In genomic region chr6:100155676-100156075, GRCm38 (mm10) we compare ENCODE assay signal across 8 mouse cellular contexts.
DNase-seq lines count a peak whose midpoint lies in the region; ATAC-seq and TF ChIP-seq lines count a peak whose summit lies in the region.

No protein-coding gene starts in this region.

- peaks cover 18% of the 10 kb centered on the region for H3K4me1 ChIP-seq in midbrain, embryonic 12.5 days
- H3K4me1 ChIP-seq in midbrain, embryonic 11.5 days (ENCODE audit: control insufficient read depth, insufficient read depth, low read length), result no peaks in the 10 kb centered on the region
- peaks cover 44% of the 10 kb centered on the region for H3K4me1 ChIP-seq in lung, embryonic 15.5 days
- H3K4me1 ChIP-seq in cerebellum, adult 2 months (ENCODE audit: control insufficient read depth, insufficient read depth, low read length), result no peaks in the 10 kb centered on the region; the same call in 1 of the 2 replicates

- no peak overlapping the region for H3K4me2 ChIP-seq in midbrain, embryonic 12.5 days (replicated peaks)
- no peak overlapping the region for H3K4me2 ChIP-seq in midbrain, embryonic 11.5 days
- peak overlapping the region; percentile 16 for H3K4me2 ChIP-seq in lung, embryonic 15.5 days

- 0 out of 2 replicates have a peak overlapping the region, but pooled peaks have one; percentile 8 for H3K27ac ChIP-seq in midbrain, embryonic 12.5 days (replicated peaks)
- H3K27ac ChIP-seq in midbrain, embryonic 11.5 days (ENCODE audit: low read depth, low read length), result no peak overlapping the region
- H3K27ac ChIP-seq in lung, embryonic 15.5 days, result peak overlapping the region; percentile 76
- H3K27ac ChIP-seq in cerebellum, adult 2 months (ENCODE audit: insufficient read depth, low read length), result no peak overlapping the region

- peaks cover 9% of the 10 kb centered on the region; the same call in 1 of the 2 replicates for H3K27me3 ChIP-seq in midbrain, embryonic 12.5 days
- H3K27me3 ChIP-seq in midbrain, embryonic 11.5 days (ENCODE audit: control insufficient read depth, insufficient read depth, low read length), result no peaks in the 10 kb centered on the region
- H3K27me3 ChIP-seq in lung, embryonic 15.5 days, result no peaks in the 10 kb centered on the region
- no peaks in the 10 kb centered on the region for H3K27me3 ChIP-seq in cerebellum, adult 2 months (ENCODE audit: control insufficient read depth, insufficient read depth, low read length)

- WGBS in midbrain, embryonic 12.5 days, result 73% methylated on average over 20 of the region's 20 CpGs
- WGBS in midbrain, embryonic 11.5 days, result 81% methylated on average over 20 of the region's 20 CpGs
- 37% methylated on average over 20 of the region's 20 CpGs for WGBS in lung, embryonic 15.5 days
- 75% methylated on average over 20 of the region's 20 CpGs for WGBS in cerebellum, adult 2 months

- TF ChIP-seq CTCF in cerebellum, adult 2 months (IDR thresholded peaks at IDR 0.05; ENCODE audit: borderline replicate concordance, insufficient read depth, low read depth, low read length), result no peak

- ATAC-seq in midbrain, embryonic 12.5 days (ENCODE audit: low FRiP score, low read depth), result no peak
- ATAC-seq in midbrain, embryonic 11.5 days (ENCODE audit: low FRiP score), result no peak
- peak; percentile 15 for ATAC-seq in granulocyte monocyte progenitor cell, adult 5-6 weeks (replicated peaks; ENCODE audit: poor library complexity, severe bottlenecking)
- peak; percentile 52 for ATAC-seq in lung, embryonic 15.5 days (ENCODE audit: borderline replicate concordance, extremely low read depth, low FRiP score, low TSS enrichment)

- no peaks in the 10 kb centered on the region for H3K36me3 ChIP-seq in midbrain, embryonic 12.5 days
- no peaks in the 10 kb centered on the region for H3K36me3 ChIP-seq in midbrain, embryonic 11.5 days (ENCODE audit: control insufficient read depth, insufficient read depth, low read length)
- no peaks in the 10 kb centered on the region for H3K36me3 ChIP-seq in lung, embryonic 15.5 days

- no peak for TF ChIP-seq POLR2A in cerebellum, adult 2 months (IDR thresholded peaks at IDR 0.05; ENCODE audit: borderline replicate concordance, insufficient read depth, low read length)

- no peaks in the 10 kb centered on the region for H3K9me3 ChIP-seq in midbrain, embryonic 12.5 days
- no peaks in the 10 kb centered on the region for H3K9me3 ChIP-seq in midbrain, embryonic 11.5 days (ENCODE audit: control insufficient read depth, low read length)
- no peaks in the 10 kb centered on the region for H3K9me3 ChIP-seq in lung, embryonic 15.5 days

- DNase-seq in midbrain, embryonic 11.5 days (ENCODE audit: low spot score, missing footprints), result no peak
- DNase-seq in kidney, adult 11 months, result peak; percentile 76
- peak; percentile 63 for DNase-seq in testis, postnatal 10 days (ENCODE audit: low spot score)
- no peak for DNase-seq in cerebellum, adult 2 months
- DNase-seq in layer of hippocampus, adult 9-10 months (ENCODE audit: low spot score), result no peak

- H3K4me3 ChIP-seq in midbrain, embryonic 12.5 days, result no peak overlapping the region
- no peak overlapping the region for H3K4me3 ChIP-seq in midbrain, embryonic 11.5 days (ENCODE audit: low read depth, low read length)
- H3K4me3 ChIP-seq in lung, embryonic 15.5 days, result no peak overlapping the region
- no peak overlapping the region for H3K4me3 ChIP-seq in cerebellum, adult 2 months (replicated peaks; ENCODE audit: insufficient read depth, low read depth, low read length)

- no peak overlapping the region for H3K9ac ChIP-seq in midbrain, embryonic 12.5 days (replicated peaks)
- H3K9ac ChIP-seq in midbrain, embryonic 11.5 days (ENCODE audit: low read length), result no peak overlapping the region
- H3K9ac ChIP-seq in lung, embryonic 15.5 days, result no peak overlapping the region

Comparison
In these comparisons a context has a peak if more than half of its experiments do, and no peak if none do; other contexts are left out.
1. H3K27ac ChIP-seq: peak in midbrain, embryonic 12.5 days (single experiment) and lung, embryonic 15.5 days (single experiment); none in midbrain, embryonic 11.5 days (single experiment) and cerebellum, adult 2 months (single experiment).
2. ATAC-seq: peak in granulocyte monocyte progenitor cell, adult 5-6 weeks (single experiment) and lung, embryonic 15.5 days (single experiment); none in midbrain, embryonic 12.5 days (single experiment) and midbrain, embryonic 11.5 days (single experiment).
3. DNase-seq: peak in kidney, adult 11 months (single experiment) and testis, postnatal 10 days (single experiment); none in midbrain, embryonic 11.5 days (single experiment), cerebellum, adult 2 months (0 of 2) and layer of hippocampus, adult 9-10 months (single experiment).